Mouse (Mus musculus) midbrain, embryonic 16.5 days (tissue): ENCODE results near the gene Ccdc103. TPM values are rescaled to one million over a fixed set of nuclear protein-coding genes. Genes with fewer than 3 reads are reported as not detected.

Experiments
- ATAC-seq: fragments of 200-750 bp; cut with Nextera tagmentation; 2 replicates; pipeline ENCODE4 v1.8.0; 2017; ENCODE audit warnings: moderate TSS enrichment
- H3K27ac ChIP-seq: fragments of 300-500 bp; sonication (generic); 2 replicates; pipeline ENCODE4 v1.5.1; 2014; ENCODE audit warnings: mild to moderate bottlenecking, low read length, mixed read lengths
- H3K27me3 ChIP-seq: fragments of 300-500 bp; sonication (generic); 2 replicates; pipeline ENCODE4 v1.6.1; 2014; ENCODE audit warnings: low read depth, low read length, mixed read lengths; ENCODE audit not compliant: control insufficient read depth, insufficient read depth
- H3K36me3 ChIP-seq: fragments of 300-500 bp; sonication (generic); 2 replicates; pipeline ENCODE4 v1.6.1; 2014; ENCODE audit warnings: mild to moderate bottlenecking, low read length, moderate library complexity, mixed read lengths; ENCODE audit not compliant: control insufficient read depth, insufficient read depth
- H3K4me1 ChIP-seq: fragments of 300-500 bp; sonication (generic); 2 replicates; pipeline ENCODE4 v1.6.1; 2014; ENCODE audit warnings: mild to moderate bottlenecking, low read length, mixed read lengths; ENCODE audit not compliant: control insufficient read depth, insufficient read depth
- H3K4me2 ChIP-seq: fragments of 300-500 bp; sonication (generic); 2 replicates; pipeline ENCODE4 v1.6.1; 2014; ENCODE audit warnings: mild to moderate bottlenecking, low read length, mixed read lengths
- H3K4me3 ChIP-seq: fragments of 300-500 bp; sonication (generic); 2 replicates; pipeline ENCODE4 v1.5.1; 2014; ENCODE audit warnings: low read depth, mild to moderate bottlenecking, low read length, moderate library complexity, mixed read lengths
- H3K9ac ChIP-seq: fragments of 300-500 bp; sonication (generic); 2 replicates; pipeline ENCODE4 v1.6.1; 2014; ENCODE audit warnings: low read depth, low read length, mixed read lengths
- H3K9me3 ChIP-seq: fragments of 300-500 bp; sonication (generic); replicated peaks from 2 replicates; pipeline ENCODE4 v1.6.1; 2014; ENCODE audit warnings: mild to moderate bottlenecking, low read length, mixed read lengths; ENCODE audit not compliant: control insufficient read depth, poor library complexity, severe bottlenecking
- WGBS: fragments of 180-500 bp; shearing (Covaris S2); extraction: QIAGEN DNeasy Blood & Tissue Kit; methylation state at CpG from one replicate; pipeline ENCODE4 v1.1.7; 2014; 5-methylcytosine and 5-hydroxymethylcytosine counted together
- polyA plus RNA-seq: library from polyadenylated mRNA; unstranded; fragments of >200 nt; fragmentation: Nextera tagmentation; extraction: Ambion mirVana; gene quantifications from 2 replicates; pipeline ENCODE4 v1.2.1, GENCODE M21; 2015

The Ccdc103 gene
- polyA plus RNA-seq, 1 experiment from 2014 or later = 2.3 TPM

DNA sequence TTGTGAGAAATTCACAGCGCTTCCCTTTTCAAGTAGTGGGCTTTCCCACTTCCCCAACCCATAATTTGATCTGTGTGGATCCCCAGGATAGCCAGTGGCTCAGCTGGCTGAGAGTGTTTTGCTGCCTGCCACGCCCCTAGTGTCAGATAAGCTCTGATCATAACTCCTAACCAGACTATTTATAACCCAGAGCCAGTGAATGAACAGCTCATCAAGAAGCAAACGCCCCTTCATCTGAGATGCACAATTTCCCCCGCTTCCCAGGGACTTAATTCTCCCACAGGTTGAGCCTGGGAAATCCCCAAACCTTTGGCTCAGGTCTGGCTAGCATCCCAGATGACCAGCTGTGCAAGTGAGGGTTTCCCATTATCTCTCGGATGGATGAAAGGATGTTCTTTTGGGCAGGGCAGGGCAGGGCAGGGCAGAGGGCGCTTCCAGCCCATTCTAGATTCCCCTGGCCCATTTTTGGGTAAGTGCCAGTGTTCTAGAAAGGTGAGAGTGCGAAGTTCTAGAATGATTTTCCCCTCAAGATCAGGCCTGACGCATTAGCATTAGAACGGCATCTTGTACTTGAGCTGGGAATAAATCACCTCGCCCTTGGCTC is 3.7 kb downstream of the Ccdc103 start, which contains the start of gene Fam187a:
TSS of gene Fam187a (plus strand) at position 554 of the 604 bp plus-strand sequence.
- Histone ChIP-seq H3K36me3 (no peaks in the 10 kb centered on the region), H3K4me1 (peaks cover 14% of the 10 kb centered on the region), H3K4me3 (no peak within 1 kb of the TSS), H3K9ac (no peak within 1 kb of the TSS), H3K27ac (no peak within 1 kb of the TSS), H3K9me3 (no peaks in the 10 kb centered on the region), H3K27me3 (no peaks in the 10 kb centered on the region; the same call in 1 of the 2 replicates), H3K4me2 (no peak within 1 kb of the TSS)
- no peak for ATAC-seq
- 57% methylated on average over 10 of the region's 10 CpGs for WGBS

DNA sequence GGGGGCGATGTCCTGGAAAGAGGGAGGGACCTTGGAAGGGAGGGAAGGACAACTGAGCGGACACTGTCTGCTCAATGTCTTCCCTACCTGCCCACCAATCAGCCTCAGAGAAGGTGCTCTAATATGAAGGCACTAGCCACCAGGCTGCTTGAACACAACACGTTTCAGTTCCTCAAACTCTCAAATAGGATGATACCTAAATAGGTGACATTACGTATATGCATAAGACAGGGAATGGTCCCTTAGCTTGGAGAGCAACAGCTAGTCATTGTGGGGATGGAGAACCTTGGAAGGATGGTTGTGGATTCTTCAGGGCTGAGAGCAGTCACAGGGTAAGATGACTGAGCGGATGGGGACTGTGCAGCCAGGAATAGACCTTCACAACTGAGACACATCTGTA is 6.4 kb downstream of the Ccdc103 start:
- H3K9me3 ChIP-seq = no peaks in the 10 kb centered on the region
- H3K4me1 ChIP-seq = peaks cover 4% of the 10 kb centered on the region
- WGBS = 85% methylated on average over 5 of the region's 5 CpGs
- no peak overlapping the region for H3K27ac ChIP-seq
- no peak overlapping the region for H3K9ac ChIP-seq
- no peak overlapping the region for H3K4me2 ChIP-seq
- peaks cover 9% of the 10 kb centered on the region for H3K27me3 ChIP-seq
- no peak overlapping the region for H3K4me3 ChIP-seq
- ATAC-seq = no peak
- H3K36me3 ChIP-seq = no peaks in the 10 kb centered on the region

DNA sequence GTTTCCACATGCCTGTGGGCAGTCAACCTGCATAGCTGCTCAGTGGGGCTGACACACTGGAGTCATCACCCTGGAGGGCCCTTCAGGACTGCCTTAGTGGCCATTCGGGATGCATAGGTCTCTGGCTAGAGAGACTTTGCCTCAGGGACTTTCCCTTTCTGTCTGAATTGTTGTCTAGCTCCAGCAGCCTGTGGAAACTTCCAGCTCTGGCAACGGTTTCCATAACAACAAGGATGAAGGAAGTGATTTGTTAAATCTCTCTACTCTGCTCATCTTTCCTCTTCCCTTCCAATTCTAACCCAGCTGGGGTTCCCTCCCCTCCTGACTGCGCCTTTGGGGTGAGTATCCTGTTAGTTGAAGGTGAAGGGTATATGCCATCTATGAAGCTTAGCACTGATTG is 7.1 kb downstream of the Ccdc103 start:
- WGBS = 56% methylated on average over 3 of the region's 3 CpGs
- ATAC-seq = peak; percentile 36; the same call in 1 of the 2 replicates

DNA sequence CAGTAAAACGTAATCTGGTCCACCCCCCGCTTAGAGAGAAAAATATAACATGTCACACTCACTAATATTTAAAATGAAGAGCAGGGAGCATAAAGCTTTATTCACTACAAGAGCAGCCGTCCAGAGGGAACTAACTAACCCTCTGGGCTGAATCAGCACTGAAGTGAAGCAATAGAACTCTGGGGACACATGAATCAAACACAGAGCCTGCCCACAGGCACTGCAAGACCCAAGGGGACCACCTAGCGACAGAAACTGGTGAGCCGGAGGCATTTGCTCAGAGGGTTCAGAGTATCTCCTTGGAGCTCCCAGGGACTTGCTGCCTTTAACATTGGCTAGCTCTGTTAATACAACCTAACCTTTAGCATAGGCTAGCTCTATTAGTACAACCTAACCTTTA is 9.1 kb downstream of the Ccdc103 start:
- peaks cover 28% of the 10 kb centered on the region for H3K27me3 ChIP-seq
- H3K9me3 ChIP-seq = no peaks in the 10 kb centered on the region
- H3K4me3 ChIP-seq = no peak overlapping the region
- H3K27ac ChIP-seq = no peak overlapping the region
- 69% methylated on average over 5 of the region's 5 CpGs for WGBS
- H3K4me2 ChIP-seq = no peak overlapping the region
- H3K4me1 ChIP-seq = peaks cover 6% of the 10 kb centered on the region
- H3K9ac ChIP-seq = no peak overlapping the region
- no peak for ATAC-seq
- H3K36me3 ChIP-seq = no peaks in the 10 kb centered on the region

More for the DNA sequence above, 7.1 kb downstream of the Ccdc103 start:
- Histone ChIP-seq H3K4me3 (no peak overlapping the region), H3K9ac (peak overlapping the region; percentile 11; the same call in 1 of the 2 replicates), H3K4me2 (peak overlapping the region; percentile 12; the same call in 1 of the 2 replicates), H3K27ac (peak overlapping the region; percentile 65), H3K4me1 (peaks cover 6% of the 10 kb centered on the region), H3K27me3 (peaks cover 13% of the 10 kb centered on the region), H3K9me3 (no peaks in the 10 kb centered on the region), H3K36me3 (no peaks in the 10 kb centered on the region)

DNA sequence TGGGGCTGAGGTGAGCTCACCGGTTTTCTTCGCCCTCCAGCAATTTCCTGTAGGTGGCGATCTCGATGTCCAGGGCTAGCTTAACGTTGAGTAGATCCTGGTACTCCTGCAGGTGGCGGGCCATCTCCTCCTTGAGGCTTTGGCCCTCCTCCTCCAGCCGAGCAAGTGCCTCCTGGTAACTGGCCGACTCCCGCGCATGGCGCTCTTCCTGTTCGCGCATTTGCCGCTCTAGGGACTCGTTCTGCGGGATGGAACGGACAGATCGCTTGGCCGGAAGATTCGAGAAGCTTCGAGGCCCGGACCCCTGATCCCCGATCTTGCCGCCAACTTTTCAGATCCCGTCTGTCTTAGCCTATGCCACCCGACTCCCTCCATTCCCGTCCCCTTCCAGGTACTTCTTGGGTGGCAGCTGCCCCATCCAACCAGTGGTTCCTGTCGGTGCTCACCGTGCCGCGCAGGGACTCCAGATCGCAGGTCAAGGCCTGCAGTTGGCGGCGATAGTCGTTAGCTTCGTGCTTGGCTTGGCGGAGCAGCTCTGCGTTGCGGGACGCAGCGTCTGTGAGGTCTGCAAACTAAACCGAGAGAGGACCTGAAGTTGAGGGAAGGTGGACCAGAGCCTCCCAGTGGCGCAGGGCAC is 12.1 kb downstream of the Ccdc103 start:
- Histone ChIP-seq H3K4me1 (peaks cover 3% of the 10 kb centered on the region; the same call in 1 of the 2 replicates), H3K4me2 (peak overlapping the region; percentile 52), H3K27ac (no peak overlapping the region), H3K4me3 (peak overlapping the region; percentile 27), H3K9me3 (no peaks in the 10 kb centered on the region), H3K36me3 (no peaks in the 10 kb centered on the region), H3K27me3 (peaks cover 28% of the 10 kb centered on the region), H3K9ac (peak overlapping the region; percentile 38; the same call in 1 of the 2 replicates)
- WGBS = 3% methylated on average over 43 of the region's 43 CpGs
- ATAC-seq = no peak

DNA sequence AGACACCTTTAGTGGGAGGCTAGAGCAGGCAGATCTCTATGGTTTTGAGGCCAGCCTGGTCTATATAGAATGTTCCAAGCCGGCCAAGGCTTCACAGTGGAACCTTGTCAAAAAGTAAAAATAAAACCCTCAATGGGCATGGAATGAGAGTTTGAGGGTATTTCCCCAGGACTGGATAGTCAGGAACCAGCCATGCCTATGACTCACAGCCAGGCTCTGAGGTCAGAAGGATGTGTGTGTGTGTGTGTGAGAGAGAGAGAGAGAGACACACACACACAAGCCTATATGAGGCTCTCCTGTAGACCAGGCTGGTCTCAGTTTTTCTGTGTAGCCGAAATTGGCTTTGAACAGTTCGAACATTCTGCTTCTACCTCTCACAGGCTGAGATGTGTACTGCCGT is 13.7 kb downstream of the Ccdc103 start:
- H3K27me3 ChIP-seq = peaks cover 28% of the 10 kb centered on the region
- H3K27ac ChIP-seq = no peak overlapping the region
- H3K4me2 ChIP-seq = no peak overlapping the region
- 88% methylated on average over 4 of the region's 4 CpGs for WGBS
- H3K4me3 ChIP-seq = no peak overlapping the region
- no peaks in the 10 kb centered on the region for H3K36me3 ChIP-seq
- H3K4me1 ChIP-seq = peaks cover 4% of the 10 kb centered on the region; the same call in 1 of the 2 replicates
- no peak for ATAC-seq
- H3K9ac ChIP-seq = no peak overlapping the region
- H3K9me3 ChIP-seq = no peaks in the 10 kb centered on the region

DNA sequence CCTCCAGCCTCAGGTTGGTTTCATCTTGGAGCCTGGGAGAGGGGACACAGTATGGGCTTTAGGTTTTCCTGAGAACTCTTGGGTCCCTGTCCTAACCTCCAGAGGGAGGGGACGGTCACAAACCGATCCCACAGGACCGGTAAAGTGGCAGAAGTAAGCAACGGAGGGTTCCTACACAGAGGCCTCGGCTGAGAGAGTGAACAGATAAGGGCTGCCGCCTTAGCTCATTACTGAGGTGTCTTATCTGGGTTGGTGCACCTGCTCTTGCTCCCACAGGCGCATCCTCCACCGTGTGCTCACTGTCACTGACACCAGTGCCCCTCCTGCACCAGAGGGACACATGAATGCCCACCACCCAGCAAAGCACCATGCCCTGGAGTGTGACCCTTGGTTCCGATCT is 14.8 kb downstream of the Ccdc103 start:
- peaks cover 4% of the 10 kb centered on the region; the same call in 1 of the 2 replicates for H3K4me1 ChIP-seq
- H3K4me3 ChIP-seq = no peak overlapping the region
- no peaks in the 10 kb centered on the region for H3K36me3 ChIP-seq
- H3K4me2 ChIP-seq = no peak overlapping the region
- H3K27ac ChIP-seq = no peak overlapping the region
- ATAC-seq = no peak
- H3K9ac ChIP-seq = no peak overlapping the region
- H3K9me3 ChIP-seq = no peaks in the 10 kb centered on the region
- peaks cover 28% of the 10 kb centered on the region for H3K27me3 ChIP-seq
- 85% methylated on average over 9 of the region's 9 CpGs for WGBS

DNA sequence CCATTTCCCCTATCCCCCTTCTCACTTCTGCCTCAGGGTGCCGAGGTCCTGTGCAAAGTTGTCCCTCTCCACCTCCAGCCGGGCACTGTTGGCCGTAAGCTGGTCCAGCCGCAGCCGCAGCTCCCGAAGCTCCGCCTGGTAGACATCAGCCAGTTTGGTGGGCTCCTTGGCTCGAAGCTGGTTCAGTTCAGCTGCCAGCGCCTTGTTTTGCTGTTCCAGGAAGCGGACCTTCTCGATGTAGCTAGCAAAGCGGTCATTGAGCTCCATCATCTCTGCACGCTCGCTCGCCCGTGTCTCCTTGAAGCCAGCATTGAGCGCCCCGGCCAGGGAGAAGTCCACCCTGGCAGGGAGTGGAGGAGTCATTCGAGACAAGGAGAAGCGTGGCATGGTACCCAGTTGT is 15.6 kb downstream of the Ccdc103 start:
- H3K36me3 ChIP-seq = no peaks in the 10 kb centered on the region
- no peak for ATAC-seq
- no peak overlapping the region for H3K27ac ChIP-seq
- H3K4me2 ChIP-seq = no peak overlapping the region
- H3K27me3 ChIP-seq = peaks cover 26% of the 10 kb centered on the region
- H3K4me3 ChIP-seq = no peak overlapping the region
- H3K9me3 ChIP-seq = no peaks in the 10 kb centered on the region
- no peak overlapping the region for H3K9ac ChIP-seq
- H3K4me1 ChIP-seq = peaks cover 4% of the 10 kb centered on the region; the same call in 1 of the 2 replicates
- 76% methylated on average over 20 of the region's 20 CpGs for WGBS

DNA sequence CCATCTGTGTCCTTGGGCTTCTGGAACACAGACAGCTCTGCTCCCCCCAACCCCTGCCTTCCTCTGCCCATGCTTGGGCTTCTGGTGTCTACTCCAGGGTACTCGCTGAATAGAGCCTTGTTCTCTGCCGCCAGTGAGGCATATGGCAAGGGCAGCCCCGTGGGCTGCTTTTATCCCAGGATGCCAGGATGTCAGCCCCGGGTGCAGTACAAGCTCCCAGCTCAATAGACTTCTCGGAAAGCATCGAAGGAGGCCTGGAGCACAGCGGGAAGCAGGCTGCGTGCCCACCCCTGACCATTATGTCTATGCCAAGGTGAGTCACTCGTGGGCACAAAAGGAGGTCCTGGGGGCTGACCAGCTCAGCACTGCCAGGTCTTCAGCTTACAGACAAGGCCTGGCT is 17.4 kb downstream of the Ccdc103 start:
- no peak overlapping the region for H3K9ac ChIP-seq
- H3K36me3 ChIP-seq = no peaks in the 10 kb centered on the region
- 0 out of 2 replicates have a peak, but pooled peaks cover 2% of the 10 kb centered on the region for H3K4me1 ChIP-seq
- H3K4me2 ChIP-seq = no peak overlapping the region
- H3K4me3 ChIP-seq = no peak overlapping the region
- peak; percentile 81 for ATAC-seq
- 54% methylated on average over 9 of the region's 9 CpGs for WGBS
- H3K27me3 ChIP-seq = peaks cover 12% of the 10 kb centered on the region
- H3K27ac ChIP-seq = no peak overlapping the region
- H3K9me3 ChIP-seq = no peaks in the 10 kb centered on the region
